Mouse (Mus musculus) liver (tissue): Measurements from ENCODE around the gene Cd274.

Source experiments
- DNase-seq: peaks from one replicate; pipeline ENCODE4 v3.0.0-alpha.2; 2020; ENCODE audit warnings: mixed read lengths

The Cd274 gene

DNA sequence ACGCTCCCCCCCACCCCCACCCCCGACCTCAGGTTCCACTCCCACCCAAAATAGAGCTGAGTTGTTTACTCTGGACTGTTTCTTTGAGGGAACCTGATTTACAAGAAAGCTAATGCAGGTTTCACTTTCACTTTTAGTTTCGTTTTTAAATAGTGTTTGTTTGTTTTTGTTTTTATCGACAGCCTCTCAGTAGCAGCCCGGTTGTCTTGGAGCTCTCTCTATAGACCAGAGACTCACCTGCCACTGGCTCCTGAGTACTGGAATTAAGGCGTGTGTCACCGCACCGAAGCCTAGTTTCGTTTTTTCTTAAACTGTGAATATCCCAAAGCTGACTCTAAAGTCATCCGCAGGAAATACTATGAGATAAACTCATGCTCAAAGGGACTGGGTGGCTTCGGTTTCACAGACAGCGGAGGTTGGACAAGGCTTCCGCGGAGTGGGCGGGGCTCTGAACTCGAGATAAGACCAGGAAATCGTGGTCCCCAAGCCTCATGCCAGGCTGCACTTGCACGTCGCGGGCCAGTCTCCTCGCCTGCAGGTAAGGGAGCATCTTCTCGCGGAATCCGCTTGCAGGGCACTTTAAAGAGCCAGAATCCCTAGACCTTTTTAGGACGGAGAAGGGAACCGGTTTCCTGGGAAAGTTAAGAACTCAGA, at the start of gene Cd274, which contains the start of gene Plgrkt:
Gene Cd274, plus strand, starts transcription at position 487 of the 654 bp plus-strand sequence.
Gene Plgrkt, minus strand, starts transcription at position 422 of the 654 bp plus-strand sequence.
- peak; percentile 94 for DNase-seq

DNA sequence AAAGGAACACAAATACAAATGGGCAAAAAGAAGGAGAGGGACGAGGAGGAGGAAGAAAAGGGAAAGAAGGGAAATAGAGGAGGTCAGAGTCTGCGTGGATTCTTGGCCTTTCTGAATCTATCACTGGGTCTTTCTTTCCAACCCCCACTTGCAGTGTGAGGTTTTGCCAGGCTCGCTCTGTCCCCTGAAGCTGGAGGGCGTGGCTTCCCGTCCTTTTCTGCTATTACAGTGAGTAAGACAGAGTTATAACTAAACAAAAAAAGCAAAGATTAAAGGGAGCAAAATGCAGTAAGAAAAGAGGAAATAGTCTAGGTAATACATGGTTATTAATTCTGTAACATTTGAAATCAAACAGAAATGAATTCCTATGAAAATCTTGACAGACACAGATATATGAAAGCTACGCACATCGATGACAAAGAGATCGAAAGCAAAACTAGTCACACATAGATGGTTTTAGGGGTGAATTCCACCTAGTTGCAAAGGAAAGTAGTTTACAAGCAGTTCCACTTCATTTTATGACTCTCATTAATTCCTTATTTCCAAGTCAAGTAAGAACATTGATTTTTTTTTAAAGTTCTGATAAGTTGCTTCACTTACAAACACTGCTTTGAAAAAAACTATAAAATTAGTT, 43.7 kb upstream of the Cd274 start:
- DNase-seq = no peak

DNA sequence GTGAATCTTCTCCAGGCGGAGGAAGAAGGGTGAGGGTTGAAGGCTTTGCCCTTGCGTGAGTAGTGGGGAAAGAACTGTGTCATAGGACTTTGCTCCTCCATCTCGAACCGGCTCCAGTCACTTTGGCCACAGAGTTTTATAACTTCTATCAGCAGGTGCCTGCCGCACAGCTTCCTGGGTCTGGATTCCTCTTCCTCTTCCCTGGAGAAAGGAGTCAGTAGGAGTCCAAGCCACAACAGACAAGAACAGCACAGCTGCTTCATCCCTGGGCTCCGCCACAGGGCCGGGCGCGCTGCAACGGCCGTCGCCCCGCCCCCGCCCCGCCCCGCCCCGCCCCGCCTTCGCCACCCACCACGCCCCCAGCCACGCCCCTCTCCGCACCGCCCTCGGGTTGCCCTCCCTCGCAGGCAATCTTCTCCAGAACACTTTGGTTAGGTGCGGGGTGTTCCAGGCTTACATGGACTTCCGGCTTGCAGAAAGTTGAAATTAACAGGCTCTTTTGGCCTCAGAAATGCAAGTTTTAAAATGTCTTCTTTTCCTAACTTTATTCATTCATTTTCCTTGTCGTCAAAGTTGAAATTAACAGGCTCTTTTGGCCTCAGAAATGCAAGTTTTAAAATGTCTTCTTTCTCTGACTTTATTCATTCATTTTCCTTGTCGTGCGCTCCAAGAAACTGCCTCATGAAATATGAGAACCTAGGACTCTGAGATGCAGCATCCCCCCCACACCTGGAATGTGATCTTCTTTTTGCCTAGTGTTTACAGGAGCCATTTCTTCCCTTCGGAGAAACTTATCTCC, 42.0 kb upstream of the Cd274 start, which contains the start of gene Insl6:
Gene Insl6, minus strand, starts transcription at position 304 of the 799 bp plus-strand sequence.
- peak; percentile 88 for DNase-seq

DNA sequence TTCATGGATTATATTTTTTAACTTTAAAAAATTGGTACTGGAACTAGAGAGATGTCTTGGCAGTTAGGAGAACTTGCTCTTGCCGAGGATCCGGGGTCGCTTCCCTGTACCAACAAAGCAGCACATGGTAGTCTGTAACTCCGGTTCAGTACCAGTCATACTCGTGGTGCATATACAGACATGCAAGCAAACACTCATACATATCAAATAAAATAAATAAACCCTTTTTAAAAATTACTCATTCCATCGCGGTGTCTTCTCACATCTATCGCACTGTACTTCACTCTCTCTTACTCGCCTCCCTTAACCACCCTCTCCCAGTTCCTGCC, 41.4 kb upstream of the Cd274 start:
- no peak for DNase-seq

GRCm38 (mm10) chr19:29326396-29326795, 40.9 kb upstream of the Cd274 start:
- DNase-seq = no peak

DNA sequence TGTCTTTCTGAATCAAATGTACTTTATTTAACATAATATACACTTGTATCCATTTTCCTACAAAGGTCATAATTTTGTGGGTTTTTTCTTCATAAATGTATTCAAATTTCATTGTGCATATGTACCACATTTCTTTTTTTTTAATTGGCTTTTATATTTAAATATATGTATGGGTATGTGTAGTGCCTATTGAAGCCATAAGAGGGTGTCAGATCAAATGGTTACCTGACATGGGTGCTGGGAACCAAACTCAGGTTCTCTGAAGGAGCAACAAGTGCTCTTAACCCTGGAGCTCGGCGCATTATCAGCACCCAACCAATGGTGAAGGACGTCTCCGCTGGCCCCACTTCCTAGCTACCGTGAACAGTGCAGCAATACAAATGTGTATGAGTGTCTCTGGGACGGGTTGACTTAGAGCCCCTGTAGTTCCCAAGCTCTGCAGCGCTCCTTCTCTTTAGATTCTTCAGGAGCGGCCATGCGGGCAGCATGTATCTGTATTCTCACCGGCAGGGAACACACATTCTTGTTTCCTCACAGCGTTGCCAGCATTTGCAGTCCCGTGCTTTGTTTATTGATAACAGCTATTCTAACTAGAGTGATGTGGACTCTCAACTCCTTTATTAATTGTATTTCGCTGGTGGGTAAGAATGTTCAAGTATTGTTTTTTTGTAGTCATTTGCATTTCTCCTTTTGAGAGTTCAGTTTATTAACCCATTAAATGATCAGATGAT, 40.3 kb upstream of the Cd274 start:
- DNase-seq = no peak

DNA sequence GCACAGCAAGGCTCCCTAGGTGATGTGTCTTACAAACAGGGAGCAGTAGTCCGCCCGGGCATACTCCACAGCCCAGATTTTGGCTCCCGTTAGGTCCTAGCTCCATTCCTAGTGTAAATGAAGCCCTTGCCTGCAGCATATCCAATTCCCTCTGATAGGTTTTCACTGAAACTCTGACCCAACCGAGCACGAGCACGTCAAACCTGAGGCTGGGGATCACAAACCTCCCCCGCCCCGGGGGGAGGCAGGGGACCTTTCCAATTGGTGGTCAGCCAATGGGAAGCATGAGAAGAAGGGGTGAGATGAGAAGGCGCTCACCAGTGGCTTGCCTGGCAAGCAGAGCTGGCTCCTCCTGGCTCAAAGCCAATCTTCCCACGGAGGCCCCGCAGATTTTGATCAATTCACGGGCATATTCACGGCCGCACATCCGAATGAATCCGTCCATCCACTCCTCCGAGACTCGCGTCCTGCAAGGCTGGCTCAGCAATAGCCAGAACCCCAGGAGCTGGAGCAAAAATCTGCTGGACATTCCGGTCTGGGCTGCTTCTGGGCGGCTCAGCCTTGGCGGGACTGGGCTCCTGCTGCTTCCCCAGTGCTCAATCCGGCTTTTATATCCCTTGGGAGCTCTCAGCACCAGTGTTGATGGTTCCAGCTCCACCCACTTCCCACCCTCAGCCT, 33.0 kb upstream of the Cd274 start, which contains the start of gene Rln1:
Gene Rln1, minus strand, starts transcription at position 603 of the 678 bp plus-strand sequence.
- DNase-seq = no peak

DNA sequence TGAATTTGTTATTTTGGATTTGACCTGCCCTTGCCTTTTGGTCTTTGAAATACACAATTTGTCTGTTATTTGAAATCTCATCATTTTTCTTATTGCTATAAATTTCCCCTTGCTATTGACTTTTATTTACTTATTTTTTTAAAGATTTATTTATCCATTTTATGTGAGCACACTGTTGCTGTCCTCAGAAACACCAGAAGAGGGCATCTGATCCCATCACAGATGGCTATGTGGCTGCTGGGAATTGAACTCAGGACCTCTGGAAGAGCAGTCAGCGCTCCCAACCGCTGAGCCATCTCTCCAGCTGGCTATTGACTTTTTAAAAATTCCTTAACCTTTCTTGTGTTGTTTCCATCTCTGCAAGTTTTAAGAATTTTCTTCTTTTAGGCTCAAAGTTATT, 30.6 kb upstream of the Cd274 start:
- no peak for DNase-seq

DNA sequence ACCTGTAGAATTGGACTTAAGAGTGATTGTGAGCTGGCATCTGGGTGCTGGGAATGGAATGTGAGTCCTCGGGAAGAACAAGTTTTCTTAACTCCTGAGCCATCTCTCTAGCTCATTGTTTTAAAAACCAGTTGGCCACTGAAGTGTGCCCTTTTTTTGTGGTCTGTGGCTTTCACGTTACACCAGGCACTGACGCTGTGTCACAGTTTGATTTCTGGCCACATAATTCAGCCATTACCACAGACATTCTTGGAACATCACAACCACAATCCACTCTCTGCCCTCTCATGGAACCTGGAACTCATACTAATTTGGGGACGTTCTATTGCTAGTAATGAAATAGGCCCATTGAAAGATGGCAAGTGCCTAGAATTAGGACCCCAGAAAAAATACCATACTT, 26.2 kb upstream of the Cd274 start:
- no peak for DNase-seq

GRCm38 (mm10) chr19:29342281-29342680, 25.0 kb upstream of the Cd274 start:
- no peak for DNase-seq

GRCm38 (mm10) chr19:29344868-29345267, 22.4 kb upstream of the Cd274 start:
- no peak for DNase-seq

GRCm38 (mm10) chr19:29345636-29346035, 21.6 kb upstream of the Cd274 start:
- no peak for DNase-seq

GRCm38 (mm10) chr19:29350991-29351390, 16.3 kb upstream of the Cd274 start:
- no peak for DNase-seq

DNA sequence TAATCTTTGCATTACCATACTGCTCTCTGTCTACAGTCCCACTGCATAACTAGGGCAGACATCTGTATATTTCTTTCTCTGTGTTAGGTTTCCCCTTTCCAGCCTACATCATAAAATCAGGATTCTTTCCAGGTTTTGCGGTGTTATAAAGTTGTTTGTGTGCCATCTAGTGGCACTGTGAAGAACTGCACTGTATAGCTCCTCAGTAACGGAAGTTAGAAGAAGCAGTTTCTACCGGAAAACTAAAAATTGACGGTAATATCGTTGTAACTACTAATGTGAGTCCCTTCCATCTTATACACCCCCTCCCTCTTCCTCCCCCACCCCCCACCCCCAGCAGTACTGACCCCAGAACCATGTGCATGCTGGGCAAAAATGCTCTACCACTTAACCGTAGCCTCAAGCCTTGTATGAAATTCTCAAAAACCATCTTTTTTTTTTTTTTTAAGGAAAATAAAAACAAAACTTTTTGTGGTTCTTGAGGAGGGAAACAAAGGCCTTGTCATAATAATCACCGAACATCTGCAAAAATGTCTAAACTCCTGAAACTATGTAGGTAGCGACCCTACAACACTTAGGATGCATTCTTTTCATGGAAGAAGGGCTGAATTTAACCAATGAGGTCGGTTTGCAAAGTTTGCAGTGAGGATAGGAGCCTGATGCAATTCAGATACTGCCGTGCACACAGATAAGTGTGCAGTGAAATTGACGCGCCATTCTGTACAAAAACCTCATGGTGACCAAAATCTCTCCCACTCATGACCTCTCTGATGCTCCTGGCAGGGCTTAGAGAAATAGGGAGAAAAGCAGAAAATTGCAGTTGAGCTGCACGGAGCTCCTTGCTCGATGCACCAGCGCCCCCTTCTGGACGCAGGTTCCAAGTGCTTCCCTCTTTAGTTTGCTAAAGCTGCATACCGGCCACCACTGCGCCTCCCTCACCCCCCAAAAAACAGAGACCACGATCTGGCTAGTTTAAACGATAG, 12.1 kb upstream of the Cd274 start:
- peak; percentile 91 for DNase-seq

DNA sequence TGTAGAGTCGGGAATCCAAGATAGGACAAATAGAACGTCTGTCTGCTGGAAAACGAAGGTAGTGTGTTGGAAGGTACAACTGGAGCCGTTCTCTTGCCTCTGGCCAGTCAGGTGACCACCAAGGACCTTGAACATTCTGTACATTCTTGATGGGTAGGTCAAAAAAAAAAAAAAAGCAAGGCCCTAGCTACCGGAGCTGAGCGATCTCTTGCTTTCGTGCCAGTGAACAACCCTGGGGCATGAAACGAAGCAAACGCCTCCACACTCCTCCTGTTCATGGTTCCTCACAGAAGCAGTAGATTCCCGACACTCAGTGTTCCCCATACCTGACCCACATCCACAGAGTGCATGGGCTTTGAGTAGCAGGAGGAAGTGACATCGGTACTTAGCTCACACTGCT, 11.0 kb upstream of the Cd274 start:
- DNase-seq = no peak

GRCm38 (mm10) chr19:29360251-29360650, 7.0 kb upstream of the Cd274 start:
- DNase-seq = no peak

- DNase-seq = peak; percentile 94
Measured at GRCm38 (mm10) chr19:29361468-29362130, 5.7 kb upstream of the Cd274 start.

DNA sequence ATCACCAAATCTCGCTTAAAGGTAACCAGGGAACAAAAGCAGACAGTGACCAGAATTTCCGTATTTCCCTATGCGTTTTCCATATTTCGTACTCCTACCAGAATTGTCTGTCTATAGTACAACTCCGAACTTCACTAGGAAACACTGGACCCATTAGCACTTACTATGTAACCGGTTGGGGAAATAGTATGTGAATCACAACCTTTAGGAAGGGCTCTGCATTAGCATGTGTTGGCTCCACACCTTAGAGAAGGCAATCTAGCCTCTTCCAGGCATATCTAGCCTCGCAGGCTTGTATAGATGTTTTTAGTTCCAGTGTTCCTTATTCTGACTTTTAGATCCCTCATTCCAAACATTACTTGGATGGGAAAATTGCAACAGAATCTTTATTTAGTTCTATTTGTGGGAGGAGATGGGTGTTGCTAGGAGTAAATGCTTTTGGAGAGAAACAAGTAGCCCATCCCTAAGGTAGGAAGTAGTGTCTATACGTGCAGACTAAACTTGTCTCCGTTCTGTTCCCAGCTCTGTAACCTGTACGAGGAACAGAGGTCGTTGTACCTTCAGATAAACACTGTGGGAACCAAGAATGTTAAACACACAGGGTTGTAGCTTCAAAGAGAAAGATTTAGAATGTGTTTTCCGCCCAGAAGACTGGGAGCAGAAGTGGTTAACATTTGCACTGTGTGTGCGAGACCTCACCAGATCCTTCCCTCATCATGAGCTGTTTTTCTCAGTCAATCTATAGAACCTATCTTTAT, 4.9 kb upstream of the Cd274 start:
- no peak for DNase-seq

- no peak for DNase-seq
Measured at GRCm38 (mm10) chr19:29363557-29363956, 3.7 kb upstream of the Cd274 start.

GRCm38 (mm10) chr19:29364076-29364475, 3.2 kb upstream of the Cd274 start:
- DNase-seq = no peak
